Mouse (Mus musculus): ENCODE measurements around the gene Wdr83.

Wdr83 gene

DNA sequence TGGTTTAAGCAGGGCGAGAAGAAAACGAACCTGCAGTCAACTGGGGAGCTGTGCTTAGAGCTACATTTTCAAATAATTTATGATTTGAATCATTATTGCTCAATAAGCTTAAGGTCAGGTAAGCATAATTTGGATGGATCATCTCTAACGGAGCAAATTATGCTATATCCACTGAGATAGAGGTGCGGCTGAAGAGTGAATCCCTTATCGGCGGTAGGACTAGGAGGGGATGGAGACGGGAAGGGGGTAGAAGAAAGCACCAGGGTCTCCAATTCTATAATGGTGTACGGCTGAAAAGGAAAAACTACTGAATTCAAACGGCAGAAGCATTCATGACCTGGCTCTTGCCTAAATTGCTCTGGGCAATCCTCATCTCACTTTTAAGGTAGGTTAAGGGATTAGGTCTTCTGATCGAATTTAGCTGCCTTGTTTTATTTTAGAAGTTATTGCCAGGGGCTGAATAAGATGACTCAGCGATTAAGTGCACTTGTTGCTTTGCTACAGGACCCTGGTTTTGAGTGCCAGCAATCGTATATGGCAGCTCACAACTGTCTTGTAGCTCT lies 45.9 kb downstream of the Wdr83 start:
- DNase-seq (ENCODE audit: inconsistent ontology term) = peak; percentile 15

DNA sequence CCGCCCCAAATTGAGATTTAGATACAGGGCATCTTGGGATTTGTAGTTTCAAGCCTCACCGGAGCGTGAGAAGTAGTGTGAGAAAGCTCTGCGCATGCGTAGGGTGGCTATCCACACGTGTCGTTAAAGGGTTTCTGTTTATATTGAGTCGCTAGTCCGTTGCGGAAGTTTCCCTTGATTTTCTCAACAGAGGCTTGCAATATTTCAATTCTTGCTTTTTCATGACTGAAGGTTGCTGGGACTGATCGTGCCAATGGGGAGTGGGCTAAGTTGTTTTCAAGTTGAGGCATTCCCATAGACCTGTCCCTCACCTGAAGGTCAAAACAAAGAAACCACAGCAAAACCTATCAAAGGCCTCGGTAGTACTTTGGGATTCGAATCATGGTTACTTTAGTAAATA lies 46.3 kb downstream of the Wdr83 start:
- DNase-seq (ENCODE audit: inconsistent ontology term) = peak; percentile 46

GRCm38 (mm10) chr8:85033867-85034266 lies 47.2 kb downstream of the Wdr83 start:
- no peak for DNase-seq (ENCODE audit: inconsistent ontology term)

DNA sequence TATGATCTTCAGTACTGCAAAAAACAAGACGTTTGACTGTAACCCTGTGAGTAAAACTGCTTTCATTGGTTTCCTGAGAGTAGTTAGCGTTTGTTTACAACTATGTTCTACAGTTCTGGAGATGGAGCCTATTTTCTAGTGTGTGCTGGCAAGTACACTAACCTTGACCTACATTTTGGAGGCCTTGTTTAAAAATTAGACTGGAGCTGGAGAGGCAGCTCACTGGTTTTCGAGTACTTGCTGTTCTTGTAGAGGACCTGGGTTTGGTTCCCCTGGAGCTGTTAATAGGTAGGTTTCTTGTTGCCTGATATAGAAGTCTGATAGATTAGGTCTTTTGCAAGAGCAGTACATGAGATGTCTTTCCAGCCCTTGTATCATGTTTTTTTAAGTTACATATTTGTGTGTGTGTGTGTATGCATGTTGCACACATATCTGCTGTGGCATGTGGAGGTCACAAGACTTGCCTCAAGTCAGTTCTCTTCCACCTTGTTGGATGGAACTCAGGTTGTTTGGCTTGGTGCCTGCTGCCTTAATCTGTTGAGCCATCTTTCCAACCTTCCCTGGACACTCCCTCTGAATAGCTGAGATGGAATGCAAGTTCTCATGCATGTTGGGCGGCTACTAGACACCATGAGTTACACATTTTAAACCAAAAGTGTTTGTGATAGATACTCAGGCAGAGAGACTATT lies 48.3 kb downstream of the Wdr83 start:
- DNase-seq (ENCODE audit: inconsistent ontology term) = no peak

DNA sequence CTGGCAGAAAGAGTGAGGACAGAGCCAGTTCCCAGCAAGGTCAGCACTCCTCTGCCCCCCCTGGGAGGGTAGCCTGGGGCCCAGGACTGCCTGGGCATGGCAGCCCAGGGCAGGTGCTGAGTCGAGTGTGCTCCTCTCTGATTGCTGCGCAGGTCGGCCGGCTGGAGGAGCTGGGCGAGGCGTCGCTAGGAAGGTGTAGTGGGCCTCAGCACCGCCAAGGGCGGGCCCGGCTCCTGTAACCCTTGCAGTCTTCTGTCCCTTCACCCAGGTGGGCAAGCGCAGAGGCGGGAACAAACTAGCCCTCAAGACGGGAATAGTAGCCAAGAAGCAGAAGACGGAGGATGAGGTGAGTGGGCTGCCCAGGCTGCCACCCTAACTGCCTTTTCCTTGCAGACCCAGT lies 51.8 kb downstream of the Wdr83 start:
- DNase-seq (ENCODE audit: inconsistent ontology term) = no peak

- DNase-seq (ENCODE audit: inconsistent ontology term) = peak; percentile 24
Measured at GRCm38 (mm10) chr8:85027922-85028321, 53.2 kb downstream of the Wdr83 start.

DNA sequence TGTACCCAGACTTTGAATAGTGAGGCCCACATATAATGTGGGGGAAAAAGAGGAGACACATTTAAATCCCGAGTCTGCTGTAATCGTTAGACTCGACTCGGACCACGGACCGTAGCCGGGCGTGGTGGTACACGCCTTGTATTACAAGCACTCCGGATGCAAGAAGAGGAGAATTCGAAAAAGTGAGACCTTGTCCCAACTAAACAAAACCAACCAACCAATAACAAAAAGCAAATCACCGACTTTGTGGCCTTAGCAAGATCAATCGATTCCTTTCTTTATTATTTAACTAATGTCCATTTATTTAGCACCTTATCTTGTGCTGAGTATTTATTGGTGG lies 53.6 kb downstream of the Wdr83 start:
- DNase-seq (ENCODE audit: inconsistent ontology term) = peak; percentile 14

DNA sequence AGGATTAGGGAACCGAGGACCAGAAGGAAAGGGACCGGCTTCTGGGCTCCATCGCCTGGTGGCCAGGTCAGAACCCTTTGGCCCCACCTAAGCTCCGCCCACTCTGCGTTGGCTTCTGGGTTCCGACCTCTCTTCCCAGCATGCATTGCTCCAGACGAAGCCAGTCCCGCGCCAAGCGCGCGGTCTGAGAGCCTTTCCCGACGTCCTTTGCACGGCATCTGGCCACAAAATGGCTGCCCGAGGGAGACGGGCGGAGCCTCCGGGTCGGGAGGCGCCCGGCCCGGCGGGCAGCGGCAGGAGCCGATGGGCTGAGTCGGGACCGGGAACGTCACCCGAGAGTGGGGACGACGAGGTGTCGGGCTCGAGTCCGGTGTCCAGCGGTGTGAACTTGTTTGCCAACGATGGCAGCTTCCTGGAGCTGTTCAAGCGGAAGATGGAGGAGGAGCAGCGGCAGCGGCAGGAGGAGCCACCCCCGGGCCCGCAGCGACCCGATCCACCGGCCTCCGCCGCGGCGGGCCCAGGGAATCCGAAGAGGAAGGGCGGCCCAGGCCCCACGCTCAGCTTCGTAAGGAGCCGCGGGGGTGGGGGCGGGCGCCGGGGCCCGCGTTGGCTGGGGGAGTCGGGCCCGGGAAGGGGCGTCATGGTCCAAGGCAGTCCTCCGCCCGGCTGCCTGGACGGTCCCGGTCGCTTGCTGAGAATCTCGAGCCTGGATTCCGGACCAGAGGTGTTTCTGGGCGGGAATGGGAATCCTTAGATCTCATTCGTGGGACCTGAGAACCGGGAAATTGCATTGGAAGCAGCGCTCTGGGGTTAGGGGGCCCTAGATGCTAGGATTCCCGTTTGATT lies 54.2 kb downstream of the Wdr83 start, which contains the start of gene Trir:
Gene Trir (plus strand): TSS at position 154 of the 846 bp plus-strand sequence.
- peak; percentile 95 for DNase-seq (ENCODE audit: inconsistent ontology term)

GRCm38 (mm10) chr8:85025098-85025932 lies 55.8 kb downstream of the Wdr83 start, which contains the start of gene Asna1:
TSS of gene Asna1 (minus strand) at chr8:85025281.
- peak; percentile 89 for DNase-seq (ENCODE audit: inconsistent ontology term)

Measured in Muller cell, postnatal 12 days (primary cell).